Mouse (Mus musculus): ENCODE results near the gene Crip3. TPM values are rescaled to one million over a fixed set of nuclear protein-coding genes. Genes with fewer than 3 reads are reported as not detected.

The Crip3 gene
- not detected for total RNA-seq (2023)

GRCm38 (mm10) chr17:46428761-46429414, at the start of gene Crip3:
Gene Crip3 (plus strand): TSS chr17:46428926.

GRCm38 (mm10) chr17:46383294-46384060, 45.2 kb upstream of the Crip3 start, which contains the start of gene Zfp318:
Gene Zfp318 (plus strand): TSS chr17:46383731.

GRCm38 (mm10) chr17:46438298-46438873, 9.7 kb downstream of the Crip3 start, which contains the start of gene Slc22a7:
Gene Slc22a7 (minus strand): TSS chr17:46438457.

Other genes with a start within 250 kb of the Crip3 start
- gene Polh, start 226.3 kb upstream of the Crip3 start, total RNA-seq (2023): 10 to 100 TPM; 18.3 to 20.1 TPM
- 10 to 100 TPM; 21.3 to 22.6 TPM for gene Xpo5, start 226.1 kb upstream of the Crip3 start, total RNA-seq (2023)
- gene Polr1c, start 180.9 kb upstream of the Crip3 start, total RNA-seq (2023): 10 to 100 TPM; 20.6 to 23.0 TPM
- gene Yipf3, start 180.8 kb upstream of the Crip3 start, total RNA-seq (2023): 10 to 100 TPM; 86.2 to 94.1 TPM
- 1 to 10 TPM; 1.0 to 1.2 TPM for gene Lrrc73, start 175.4 kb upstream of the Crip3 start, total RNA-seq (2023)
- 10 to 100 TPM; 23.3 to 27.7 TPM for gene Tjap1, start 145.9 kb upstream of the Crip3 start, total RNA-seq (2023)
- gene Dlk2, start 131.5 kb upstream of the Crip3 start, total RNA-seq (2023): not detected
- gene Abcc10, start 100.6 kb upstream of the Crip3 start, total RNA-seq (2023): 1 to 10 TPM; 5.3 to 5.9 TPM
- gene Zfp318, start 45.2 kb upstream of the Crip3 start, total RNA-seq (2023): 1 to 10 TPM; 5.0 to 9.9 TPM
- gene Slc22a7, start 9.5 kb downstream of the Crip3 start, total RNA-seq (2023): not detected
- not detected for gene Ttbk1, start 58.7 kb downstream of the Crip3 start, total RNA-seq (2023)
- 1 to 10 TPM; 3.7 to 5.4 TPM for gene Dnph1, start 67.8 kb downstream of the Crip3 start, total RNA-seq (2023)
- 1 to 10 TPM; 3.3 to 4.3 TPM for gene Cul9, start 117.5 kb downstream of the Crip3 start, total RNA-seq (2023)
- 10 to 100 TPM; 51.5 to 56.3 TPM for gene Srf, start 127.2 kb downstream of the Crip3 start, total RNA-seq (2023)
- gene Ptk7, start 200.6 kb downstream of the Crip3 start, total RNA-seq (2023): under 1 TPM; 0.33 to 0.57 TPM
- gene Klc4, start 217.1 kb downstream of the Crip3 start, total RNA-seq (2023): 10 to 100 TPM; 22.9 to 26.0 TPM
- 10 to 100 TPM; 22.4 to 22.6 TPM for gene Mrpl2, start 217.3 kb downstream of the Crip3 start, total RNA-seq (2023)
- gene Cul7, start 221.4 kb downstream of the Crip3 start, total RNA-seq (2023): 1 to 10 TPM; 3.5 to 3.6 TPM
- gene Rrp36, start 245.4 kb downstream of the Crip3 start, total RNA-seq (2023): 10 to 100 TPM; 13.3 to 16.9 TPM
- gene Mea1, start 249.9 kb downstream of the Crip3 start, total RNA-seq (2023): 10 to 100 TPM; 41.6 to 50.6 TPM